Mouse (Mus musculus) urinary bladder, adult 18-20 months (tissue): Measurements from ENCODE around the gene Emc4.
A peak's percentile ranks its signal among the peaks of the same experiment; 100 is the strongest.

Experiments
- DNase-seq, 2 experiments: peaks; one replicate each; pipeline ENCODE4 v3.0.0; 2022; ENCODE audit warnings: low spot score in 2 of 2, mixed read lengths in 2 of 2

Emc4 gene

DNA sequence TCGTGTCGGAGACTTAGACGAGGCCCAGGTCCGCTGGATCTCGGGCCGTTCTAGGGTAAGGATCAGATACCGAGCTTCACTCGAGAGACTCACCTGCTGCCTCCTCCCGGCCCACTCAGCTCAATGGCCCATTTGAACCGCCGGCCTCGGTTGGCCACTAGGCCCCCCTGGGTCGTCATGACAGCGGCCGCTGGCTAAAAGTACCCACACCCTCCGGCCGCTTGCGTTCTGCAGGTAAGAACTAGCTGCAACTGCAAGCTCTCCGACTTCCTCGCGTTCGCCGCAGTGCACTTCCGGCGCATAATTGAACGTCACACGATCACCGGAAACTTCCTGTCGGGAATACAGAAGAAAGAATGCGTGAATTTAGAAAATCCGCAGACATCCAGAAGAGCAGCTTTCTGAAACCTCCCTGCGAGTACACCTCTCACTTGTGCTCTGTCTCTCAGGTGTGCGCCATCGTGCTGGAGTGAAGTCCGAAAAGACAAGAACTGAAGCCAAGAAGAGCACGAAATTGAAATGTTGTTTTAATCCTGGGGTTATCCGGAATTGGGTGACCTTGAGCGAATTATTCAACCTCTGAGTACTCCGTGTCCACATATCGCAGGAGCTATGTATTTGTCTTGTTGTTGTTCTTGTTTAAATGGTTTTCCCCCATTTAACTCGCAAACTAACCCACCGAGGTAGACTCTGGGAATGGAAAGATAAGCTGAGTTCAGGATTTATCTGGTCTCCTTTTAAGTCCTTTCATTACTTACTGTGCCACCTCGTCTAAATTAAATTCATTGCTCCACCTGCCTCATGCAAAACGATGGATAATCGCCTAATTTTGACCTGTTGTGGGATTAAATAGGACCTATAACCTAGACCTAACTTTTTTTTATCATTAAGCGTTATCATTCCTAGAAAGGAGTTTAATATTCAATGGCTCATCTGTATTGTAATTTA is at the start of gene Emc4:
Gene Emc4, minus strand, starts transcription at position 302 of the 948 bp plus-strand sequence.
- peak; percentile 84 to 87 for DNase-seq

GRCm38 (mm10) chr2:112407030-112407429 is 39.2 kb upstream of the Emc4 start:
- no peak for DNase-seq

DNA sequence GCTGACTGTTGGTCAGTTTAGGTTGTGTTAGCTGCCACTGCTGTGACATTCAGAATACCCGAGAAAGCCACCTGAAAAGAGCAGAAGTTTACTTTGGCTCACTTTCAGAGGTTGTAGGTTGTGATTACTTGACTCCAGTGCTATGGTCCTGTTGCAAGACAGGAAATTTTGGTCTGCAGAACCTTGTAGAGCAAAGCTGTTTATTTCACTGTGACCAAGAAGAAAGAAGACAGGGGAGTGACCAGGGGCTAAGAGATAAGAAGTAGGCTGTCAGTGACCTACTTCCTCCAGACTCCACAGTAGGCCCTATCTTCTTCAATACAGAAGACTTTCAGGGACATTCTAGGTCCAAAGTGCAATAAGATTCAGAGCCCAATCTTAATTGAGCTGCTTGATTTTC is 28.8 kb upstream of the Emc4 start:
- DNase-seq = no peak

DNA sequence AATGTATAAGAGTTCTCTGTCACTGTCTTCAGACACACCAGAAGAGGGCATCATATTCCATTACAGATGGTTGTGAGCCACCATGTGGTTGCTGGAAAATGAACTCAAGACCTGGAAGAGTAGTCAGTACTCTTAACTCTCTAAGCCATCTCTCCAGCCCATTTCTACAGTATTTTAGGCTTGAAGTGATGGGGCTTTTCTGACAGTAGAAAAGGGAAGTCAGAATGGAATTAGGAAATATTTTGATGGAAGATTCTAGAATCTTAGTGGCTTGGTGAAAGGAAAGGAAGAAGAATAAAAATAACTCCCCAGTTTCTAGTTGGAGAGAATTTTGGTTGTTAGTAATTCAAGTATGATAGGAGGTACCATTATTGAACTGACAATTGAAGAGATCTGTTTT is 26.1 kb upstream of the Emc4 start:
- no peak for DNase-seq

- DNase-seq = no peak
These were observed 24.9 kb upstream of the Emc4 start for GRCm38 (mm10) chr2:112392689-112393088.

- DNase-seq = peak in 1 of 2 experiments; percentile 11
These were observed 23.6 kb upstream of the Emc4 start for GRCm38 (mm10) chr2:112391346-112392000.

GRCm38 (mm10) chr2:112390843-112391242 is 23.0 kb upstream of the Emc4 start:
- DNase-seq = no peak

DNA sequence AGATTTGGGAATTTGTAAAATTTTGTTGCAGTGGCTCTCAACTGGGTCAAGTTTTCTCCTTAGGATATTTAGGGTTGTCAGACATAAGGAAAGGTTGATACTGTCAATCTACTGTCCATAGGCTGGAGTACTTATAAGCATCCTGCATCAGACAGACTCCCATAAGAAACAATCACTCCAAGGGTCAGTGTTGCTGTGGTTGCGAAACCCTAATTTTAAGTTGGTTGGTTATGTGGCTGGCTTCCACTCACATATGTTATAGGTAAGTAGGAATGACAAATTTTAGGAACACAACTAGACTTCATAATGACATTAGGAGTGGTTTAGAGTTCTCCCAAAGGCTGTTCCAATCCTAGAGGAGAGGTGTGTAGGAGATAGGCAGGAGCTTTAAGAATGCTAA is 13.4 kb upstream of the Emc4 start:
- no peak for DNase-seq

DNA sequence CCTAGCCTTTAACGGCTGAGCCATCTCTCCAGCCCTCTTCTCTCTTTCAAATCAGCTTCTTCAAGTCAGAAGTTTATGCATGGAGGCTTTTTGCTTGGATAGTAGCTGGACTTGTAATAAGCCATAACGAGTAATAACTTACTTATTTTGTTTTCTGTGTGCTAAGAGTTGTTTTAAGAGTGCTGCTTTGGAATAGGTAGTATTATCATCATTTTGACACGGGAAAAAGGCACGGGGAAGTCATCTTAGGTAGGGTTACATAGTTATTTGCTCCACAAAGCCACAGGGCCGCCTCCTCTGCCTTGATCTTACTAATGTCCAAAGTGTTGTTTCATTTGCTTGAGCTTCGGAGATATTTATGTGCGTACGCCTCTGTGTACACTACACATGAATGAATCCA is 12.3 kb upstream of the Emc4 start:
- DNase-seq = no peak

DNA sequence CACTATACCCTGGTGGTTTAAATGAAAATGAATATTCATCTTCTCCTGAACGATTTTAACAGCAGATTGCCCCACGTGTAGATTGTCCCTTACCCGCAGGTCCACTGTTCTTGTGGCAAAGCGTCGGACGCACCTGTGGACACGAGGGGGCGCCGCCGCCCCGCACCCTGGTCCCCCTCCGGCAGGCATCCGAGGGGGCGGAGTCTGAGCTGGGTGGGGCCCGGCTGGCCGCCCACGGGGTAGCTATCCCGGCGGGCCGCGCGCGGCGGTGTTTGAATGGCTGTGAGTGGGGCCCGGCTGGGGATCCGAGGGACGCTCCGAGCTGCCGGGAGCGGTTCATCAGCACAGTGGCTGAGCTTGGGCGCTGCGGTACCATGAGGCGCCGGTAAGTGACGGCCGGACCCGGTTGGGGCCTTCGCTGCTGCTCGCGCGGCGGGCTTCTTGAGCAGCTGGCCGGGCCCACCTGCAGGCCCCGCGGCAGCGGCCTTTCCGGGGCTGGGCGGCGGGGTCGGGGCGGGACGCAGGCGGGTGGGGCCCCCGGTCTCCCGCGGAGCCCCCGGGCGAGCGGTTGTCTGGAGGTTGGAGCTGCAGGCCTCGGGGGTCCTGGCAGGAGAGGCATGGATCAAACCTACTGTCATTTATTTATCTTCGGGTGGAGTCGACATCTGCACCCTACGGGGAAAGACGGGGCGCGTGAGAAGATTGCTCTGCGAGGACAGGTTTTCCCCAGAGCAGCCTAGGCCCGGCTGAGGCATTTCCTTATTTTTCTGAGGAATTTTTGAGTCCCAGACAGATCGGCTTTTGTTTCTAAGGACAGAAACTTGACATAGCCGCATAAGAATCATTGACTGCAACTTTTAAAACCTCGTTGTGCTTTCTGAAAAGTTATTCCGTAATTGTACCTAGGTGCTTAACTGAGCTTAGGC is 11.4 kb upstream of the Emc4 start, which contains the start of gene Katnbl1:
Gene Katnbl1, plus strand, starts transcription at position 239 of the 926 bp plus-strand sequence.
- DNase-seq = peak; percentile 92

DNA sequence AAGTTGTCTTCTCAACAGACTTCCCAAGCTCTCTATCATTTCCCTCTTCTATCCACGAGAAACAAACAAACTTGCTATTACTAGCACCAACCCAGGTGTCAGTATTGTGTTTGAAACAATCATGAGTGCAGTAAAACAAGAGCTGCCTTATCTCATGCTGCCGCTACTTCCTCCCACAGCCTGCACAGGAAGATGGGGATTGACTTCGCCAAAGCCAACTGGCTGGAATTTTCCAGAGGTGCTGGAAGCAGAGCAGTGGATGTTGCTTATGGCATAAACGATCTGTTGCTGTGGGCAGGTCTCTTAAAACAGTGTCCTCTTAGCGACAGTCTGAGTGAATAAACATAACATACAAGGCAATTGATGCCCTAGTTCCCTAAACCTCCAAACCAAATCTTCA is 6.8 kb upstream of the Emc4 start:
- DNase-seq = no peak

- no peak for DNase-seq
These were observed 5.3 kb upstream of the Emc4 start for GRCm38 (mm10) chr2:112373141-112373540.

- DNase-seq = peak in 1 of 2 experiments; percentile 34
These were observed 2.1 kb upstream of the Emc4 start for GRCm38 (mm10) chr2:112369941-112370340.

DNA sequence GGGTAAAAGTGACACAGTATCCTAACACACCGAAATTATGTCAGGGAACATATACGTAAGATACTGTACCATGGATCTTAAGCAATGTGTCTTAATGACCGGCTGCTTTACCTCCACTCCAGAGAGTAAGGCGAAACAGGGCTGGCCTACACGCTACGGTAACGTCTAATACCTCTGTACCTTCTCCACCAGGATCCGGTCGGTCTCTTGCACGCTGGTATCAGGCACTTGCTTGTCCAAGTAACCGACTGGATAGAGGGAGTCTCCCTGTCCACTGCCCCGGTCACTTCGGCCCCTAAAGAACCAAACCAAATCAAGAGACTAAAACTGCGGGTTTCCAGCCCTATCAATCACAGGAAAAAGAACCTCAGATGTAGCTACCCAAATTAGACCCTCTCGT is 605 bp downstream of the Emc4 start:
- DNase-seq = no peak

GRCm38 (mm10) chr2:112360781-112361169 is 7.1 kb downstream of the Emc4 start:
- no peak for DNase-seq

GRCm38 (mm10) chr2:112360012-112360780 is 7.6 kb downstream of the Emc4 start:
- DNase-seq = no peak

DNA sequence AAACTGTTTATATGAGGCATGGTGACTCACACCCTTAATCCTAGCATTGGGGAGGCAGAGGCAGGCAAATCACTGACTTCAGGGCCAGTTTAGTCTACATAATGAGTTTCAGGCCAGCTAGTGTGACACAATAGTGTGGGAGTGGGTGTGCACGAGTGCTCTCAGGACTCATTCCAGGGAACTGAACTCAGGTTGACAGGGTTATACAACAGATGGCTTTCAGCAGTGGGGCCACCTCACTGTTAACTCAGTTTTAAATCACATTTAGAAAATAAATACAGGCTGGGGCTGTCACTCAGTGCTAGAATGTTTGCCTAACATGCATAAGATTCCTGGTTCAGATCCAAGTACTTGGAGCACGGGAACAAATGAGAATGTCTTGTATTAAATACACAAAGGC is 8.2 kb downstream of the Emc4 start:
- DNase-seq = no peak

DNA sequence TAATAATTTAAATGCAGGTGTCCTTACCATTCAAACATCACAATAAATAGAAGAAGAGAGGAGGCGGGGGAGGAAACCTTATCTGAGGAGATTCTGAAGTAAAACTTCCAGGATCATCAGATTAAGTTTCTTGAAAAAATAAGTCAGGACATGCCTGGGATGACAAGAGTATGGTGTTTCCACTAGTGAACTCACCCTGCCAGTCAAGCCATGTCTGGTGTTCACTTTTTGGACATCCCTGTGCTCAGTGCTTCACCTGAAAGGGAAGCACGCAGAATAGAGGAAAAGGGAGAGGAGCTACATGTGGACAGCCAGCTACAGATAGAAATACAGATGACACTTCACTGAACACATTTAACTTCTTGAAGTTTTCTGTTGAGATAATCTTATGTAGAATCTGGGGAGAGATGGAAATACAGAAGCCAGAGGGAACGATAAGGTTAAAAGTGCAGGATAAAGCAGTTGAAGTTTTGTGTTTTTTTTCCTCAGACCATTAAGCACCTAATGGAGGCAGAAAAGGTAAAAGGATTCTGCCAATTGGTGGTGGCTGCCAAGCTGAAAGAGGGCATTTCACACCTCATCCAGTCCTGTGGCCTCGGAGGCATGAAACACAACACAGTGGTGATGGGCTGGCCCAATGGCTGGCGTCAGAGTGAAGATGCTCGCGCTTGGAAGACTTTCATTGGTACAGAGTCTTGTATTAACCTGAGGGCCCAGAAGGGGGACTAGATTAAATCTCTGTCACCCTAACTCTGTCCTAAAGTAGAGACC is 14.0 kb downstream of the Emc4 start:
- DNase-seq = no peak

DNA sequence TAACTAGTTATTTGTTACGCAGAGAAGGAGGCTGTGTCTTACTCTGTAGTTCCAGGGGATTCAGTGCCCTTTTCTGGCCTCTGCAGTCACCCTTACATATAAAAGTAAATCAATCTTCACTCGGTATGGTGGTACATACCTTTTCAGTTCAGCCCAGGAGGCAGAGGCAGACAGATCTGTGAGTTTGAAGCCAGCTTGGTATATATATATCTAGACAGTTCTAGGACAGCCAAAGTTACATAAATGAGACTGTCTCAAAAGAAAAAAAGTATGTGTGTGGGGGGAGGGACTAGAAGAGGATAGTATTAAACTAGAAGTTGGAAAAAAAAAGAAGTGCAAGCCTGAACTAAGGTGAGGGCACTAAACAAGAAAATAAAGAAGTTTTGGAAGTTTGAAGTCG is 19.6 kb downstream of the Emc4 start:
- no peak for DNase-seq

DNA sequence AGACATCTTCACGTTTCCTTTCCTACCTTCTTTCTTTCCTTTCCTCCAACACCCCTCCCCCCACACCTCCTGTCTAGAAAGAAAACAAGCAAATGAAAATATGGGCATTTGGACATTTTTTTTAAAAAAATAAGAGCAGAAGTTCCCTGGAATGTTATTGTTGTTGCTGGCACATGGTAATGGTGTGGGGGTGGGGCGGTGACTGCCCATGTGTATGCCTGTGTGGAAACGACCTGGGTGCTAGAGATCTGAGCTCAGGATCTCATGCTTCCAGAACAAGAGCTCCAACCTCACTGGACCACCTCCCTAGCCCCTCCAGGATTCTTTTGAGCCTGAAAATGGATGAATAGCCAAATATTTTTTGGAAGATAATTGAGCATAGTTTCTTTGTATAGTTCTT is 26.7 kb downstream of the Emc4 start:
- no peak for DNase-seq
